Mouse (Mus musculus) E14TG2a.4 (cell line): Measurements from ENCODE around the gene Gm8773.

ENCODE experiments used
- H3K27me3 ChIP-seq: 2 replicates; pipeline ENCODE4 v1.6.1; 2014; ENCODE audit warnings: low read length, control low read depth; ENCODE audit not compliant: insufficient read depth
- H3K36me3 ChIP-seq: 2 replicates; pipeline ENCODE4 v1.6.1; 2014; ENCODE audit warnings: low read length, control low read depth; ENCODE audit not compliant: insufficient read depth
- H3K4me1 ChIP-seq: replicated peaks from 2 replicates; pipeline ENCODE4 v1.6.1; 2014; ENCODE audit warnings: low read depth, low read length, control low read depth
- H3K4me3 ChIP-seq: replicated peaks from 2 replicates; pipeline ENCODE4 v1.5.1; 2014; ENCODE audit warnings: mild to moderate bottlenecking, low read length
- H3K9me3 ChIP-seq: 2 replicates; pipeline ENCODE4 v1.6.1; 2014; ENCODE audit warnings: low read length, control low read depth
- CTCF ChIP-seq: conservative IDR thresholded peaks from 2 replicates; pipeline ENCODE4 v1.5.1; 2014; ENCODE audit warnings: low read length
- NANOG ChIP-seq: IDR thresholded peaks from 2 replicates; pipeline ENCODE4 v1.6.1; 2014; ENCODE audit warnings: borderline replicate concordance, low read length, mixed read lengths
- POU5F1 ChIP-seq: IDR thresholded peaks from 2 replicates; pipeline ENCODE4 v1.6.1; 2014; ENCODE audit warnings: low read length, borderline replicate concordance

Gm8773 gene

DNA sequence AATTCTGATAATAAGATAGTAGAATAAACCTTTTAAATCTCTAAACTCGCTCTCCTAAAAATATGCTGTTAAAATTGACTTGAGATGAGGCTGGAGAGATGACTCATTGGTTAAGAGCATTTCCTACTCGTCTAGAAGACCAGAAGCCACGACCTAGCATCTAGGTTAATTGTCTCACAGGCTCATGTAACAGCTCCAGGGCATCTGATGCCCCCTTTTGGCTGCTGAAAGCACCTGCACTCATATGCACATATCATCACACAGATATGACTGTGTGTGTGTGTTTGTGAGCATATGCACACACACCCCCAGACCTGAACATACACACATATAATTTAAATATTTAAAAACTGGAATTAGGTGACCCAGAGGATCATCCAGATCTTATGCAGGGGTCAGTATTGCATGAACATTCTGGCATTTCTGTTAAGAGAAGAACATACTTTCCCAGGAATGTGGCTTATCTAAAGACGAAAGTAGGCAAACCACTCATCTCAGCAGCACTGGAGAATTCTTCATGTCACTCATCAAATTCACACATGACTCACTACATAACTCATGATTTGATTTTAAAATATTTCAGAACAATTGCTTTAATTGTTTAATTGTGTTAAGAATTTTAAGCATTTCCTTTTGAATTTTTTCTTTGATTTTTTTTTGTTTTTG is 12.4 kb upstream of the Gm8773 start:
- H3K36me3 ChIP-seq, result peaks cover 8% of the 10 kb centered on the region; the same call in 1 of the 2 replicates

DNA sequence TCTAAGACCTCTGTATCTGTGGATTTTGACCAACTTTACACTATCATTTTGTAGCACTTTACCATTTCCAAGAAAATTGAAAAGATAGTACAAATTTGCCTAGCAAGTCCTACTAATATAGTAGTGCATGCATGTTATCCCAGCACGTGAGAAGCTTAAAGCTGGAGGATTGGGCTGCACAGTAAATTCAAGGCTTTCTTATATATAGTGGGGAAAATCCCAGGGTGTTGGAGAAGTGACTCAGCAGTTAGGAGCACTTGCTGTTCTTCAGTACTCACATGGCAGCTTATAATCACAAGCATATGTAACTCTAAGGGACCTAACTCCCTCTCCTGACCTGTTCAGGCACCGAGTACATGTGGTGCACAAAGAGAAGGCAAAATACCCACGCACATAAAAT is 11.2 kb upstream of the Gm8773 start:
- Histone ChIP-seq H3K4me3 (no peak overlapping the region), H3K36me3 (no peaks in the 10 kb centered on the region), H3K27me3 (no peaks in the 10 kb centered on the region), H3K9me3 (no peaks in the 10 kb centered on the region), H3K4me1 (peaks cover 20% of the 10 kb centered on the region)
- TF ChIP-seq CTCF, result no peak
- no peak for TF ChIP-seq NANOG
- TF ChIP-seq POU5F1, result no peak

More for the DNA sequence above, 12.4 kb upstream of the Gm8773 start:
- H3K4me1 ChIP-seq, result peaks cover 26% of the 10 kb centered on the region
- no peak overlapping the region for H3K4me3 ChIP-seq
- TF ChIP-seq POU5F1 (no peak), NANOG (no peak), CTCF (peak; percentile 46)
- H3K27me3 ChIP-seq, result no peaks in the 10 kb centered on the region
- no peaks in the 10 kb centered on the region for H3K9me3 ChIP-seq

DNA sequence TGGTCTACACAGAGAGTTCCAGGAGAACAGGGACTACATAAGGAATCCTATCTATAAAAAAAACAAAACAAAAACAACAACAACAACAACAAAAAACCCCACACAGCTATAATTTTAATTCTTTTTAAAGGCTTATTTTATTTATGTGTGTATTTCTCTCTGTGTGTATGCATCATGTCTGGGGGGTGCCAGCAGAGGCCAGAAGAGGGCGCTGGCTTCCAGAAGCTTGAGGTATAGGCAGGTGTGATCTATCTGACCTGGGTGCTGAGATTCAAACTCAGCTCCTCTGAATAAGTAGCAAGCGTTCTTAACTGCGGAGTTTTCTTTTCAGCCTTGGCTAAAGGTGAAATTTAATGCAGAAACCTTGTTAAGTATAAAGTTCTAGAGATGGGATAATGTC is 14.1 kb downstream of the Gm8773 start:
- no peak overlapping the region for H3K4me3 ChIP-seq
- H3K9me3 ChIP-seq, result no peaks in the 10 kb centered on the region
- TF ChIP-seq CTCF, result peak; percentile 55
- no peak for TF ChIP-seq POU5F1
- H3K27me3 ChIP-seq, result 0 out of 2 replicates have a peak, but pooled peaks cover 2% of the 10 kb centered on the region
- no peaks in the 10 kb centered on the region for H3K4me1 ChIP-seq
- no peaks in the 10 kb centered on the region for H3K36me3 ChIP-seq

DNA sequence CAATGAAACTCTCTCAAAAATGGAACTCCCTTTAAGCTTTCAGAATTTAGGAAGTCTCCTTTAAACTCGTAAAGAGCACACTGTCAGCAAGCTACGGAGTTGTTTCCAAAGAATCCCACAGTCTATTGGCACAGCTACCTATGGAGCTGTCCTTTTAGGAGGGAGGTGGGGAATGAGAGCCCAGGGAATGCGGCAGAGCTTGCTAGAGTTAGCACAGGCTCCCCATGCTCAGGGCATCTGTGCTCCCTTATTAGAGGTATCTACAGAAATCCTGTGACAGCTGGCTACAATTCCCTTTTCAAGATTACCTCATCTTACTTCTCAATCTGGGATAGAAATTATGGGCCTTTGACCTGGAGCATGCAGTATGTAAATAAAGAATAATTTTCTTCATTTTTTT is 36.9 kb downstream of the Gm8773 start:
- no peaks in the 10 kb centered on the region for H3K9me3 ChIP-seq
- no peak for TF ChIP-seq NANOG
- no peak for TF ChIP-seq POU5F1
- no peak for TF ChIP-seq CTCF
- no peaks in the 10 kb centered on the region for H3K4me1 ChIP-seq

DNA sequence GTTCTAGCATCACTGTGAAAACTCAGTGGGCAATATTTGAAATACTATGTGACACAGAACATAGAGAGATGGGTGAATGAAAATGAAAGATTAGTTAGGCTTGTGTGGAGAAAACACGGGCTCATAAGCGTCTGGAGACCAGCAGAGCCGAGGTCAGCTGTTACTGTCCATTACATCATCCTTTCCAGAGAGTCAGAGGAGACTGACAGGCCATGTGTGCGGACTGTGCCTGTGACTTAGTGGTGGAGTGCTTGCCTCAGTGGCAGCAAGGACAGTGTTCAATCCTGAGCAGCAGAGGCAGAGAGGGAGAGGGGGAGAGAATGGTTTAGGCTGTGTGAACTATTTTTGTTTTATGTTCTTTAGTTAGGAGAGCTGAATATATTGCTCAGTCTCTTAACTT is 44.7 kb downstream of the Gm8773 start:
- no peaks in the 10 kb centered on the region for H3K36me3 ChIP-seq
- H3K4me3 ChIP-seq, result no peak overlapping the region
- H3K9me3 ChIP-seq, result no peaks in the 10 kb centered on the region
- H3K27me3 ChIP-seq, result no peaks in the 10 kb centered on the region
- no peak for TF ChIP-seq CTCF
- no peak for TF ChIP-seq POU5F1
- TF ChIP-seq NANOG, result no peak
- no peaks in the 10 kb centered on the region for H3K4me1 ChIP-seq

More for the DNA sequence above, 36.9 kb downstream of the Gm8773 start:
- Histone ChIP-seq H3K4me3 (no peak overlapping the region), H3K36me3 (no peaks in the 10 kb centered on the region), H3K27me3 (no peaks in the 10 kb centered on the region)

DNA sequence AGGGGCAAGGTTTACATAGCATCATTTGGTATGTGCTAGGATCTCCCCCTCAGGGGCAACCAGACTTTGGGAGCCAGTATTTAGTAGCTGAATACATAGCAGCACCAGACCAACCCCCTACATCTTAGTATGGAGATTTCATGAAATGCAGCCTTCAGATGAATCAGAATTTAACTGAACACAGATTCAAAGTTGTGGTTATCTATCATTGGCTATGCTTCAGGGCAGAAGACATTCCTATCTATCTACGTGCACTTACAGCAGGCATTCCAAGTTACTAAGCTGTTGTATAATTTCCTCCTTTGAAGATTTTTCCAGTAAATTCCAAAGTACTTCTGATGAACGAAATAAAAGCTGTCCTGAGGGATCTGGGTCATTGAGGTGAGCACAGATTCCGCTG is 51.9 kb downstream of the Gm8773 start:
- H3K27me3 ChIP-seq, result no peaks in the 10 kb centered on the region
- no peak for TF ChIP-seq CTCF
- TF ChIP-seq NANOG, result no peak
- TF ChIP-seq POU5F1, result no peak
- H3K4me3 ChIP-seq, result no peak overlapping the region
- no peaks in the 10 kb centered on the region for H3K9me3 ChIP-seq
- 0 out of 2 replicates have a peak, but pooled peaks cover 3% of the 10 kb centered on the region for H3K4me1 ChIP-seq
- no peaks in the 10 kb centered on the region for H3K36me3 ChIP-seq
